Mouse (Mus musculus): ENCODE data around the gene Cyp2d11. TPM values are rescaled to one million over a fixed set of nuclear protein-coding genes. Genes with fewer than 3 reads are reported as not detected.
"Not testable (repeated sequence)": the region's sequence is repeated elsewhere in the genome, so short reads cannot be mapped to it uniquely, and the experiment has no call there.

The Cyp2d11 gene
- polyA plus RNA-seq, 1 experiment from 2014 or later: not detected

- ATAC-seq (ENCODE audit: low FRiP score, low read depth): no peak
- WGBS: 92% methylated on average over 6 of the region's 6 CpGs
- no peak within 1 kb of the TSS for H3K4me3 ChIP-seq
Observed at GRCm38 (mm10) chr15:82406981-82407380, 13.2 kb upstream of the Cyp2d11 start, which contains the start of gene Cyp2d10. Gene Cyp2d10, minus strand, starts transcription at chr15:82407195.

GRCm38 (mm10) chr15:82404163-82404562 is 10.3 kb upstream of the Cyp2d11 start:
- no peaks in the 10 kb centered on the region for H3K9me3 ChIP-seq
- no peaks in the 10 kb centered on the region for H3K4me1 ChIP-seq
- H3K36me3 ChIP-seq: no peaks in the 10 kb centered on the region
- H3K27me3 ChIP-seq: no peaks in the 10 kb centered on the region
- 86% methylated on average over 3 of the region's 3 CpGs for WGBS
- H3K4me3 ChIP-seq: no peak overlapping the region
- H3K4me2 ChIP-seq (replicated peaks): no peak overlapping the region
- no peak overlapping the region for H3K9ac ChIP-seq (replicated peaks)
- H3K27ac ChIP-seq (replicated peaks): no peak overlapping the region
- no peak for ATAC-seq (ENCODE audit: low FRiP score, low read depth)

More at GRCm38 (mm10) chr15:82406981-82407380, 13.2 kb upstream of the Cyp2d11 start, which contains the start of gene Cyp2d10:
- H3K4me2 ChIP-seq (replicated peaks): no peak within 1 kb of the TSS
- no peak within 1 kb of the TSS for H3K9ac ChIP-seq (replicated peaks)
- H3K27ac ChIP-seq (replicated peaks): no peak within 1 kb of the TSS
- no peaks in the 10 kb centered on the region for H3K9me3 ChIP-seq
- no peaks in the 10 kb centered on the region for H3K27me3 ChIP-seq
- no peaks in the 10 kb centered on the region for H3K4me1 ChIP-seq
- no peaks in the 10 kb centered on the region for H3K36me3 ChIP-seq

- H3K9ac ChIP-seq (replicated peaks): no peak overlapping the region
- H3K4me2 ChIP-seq (replicated peaks): no peak overlapping the region
- H3K9me3 ChIP-seq: no peaks in the 10 kb centered on the region
- H3K36me3 ChIP-seq: no peaks in the 10 kb centered on the region
- 93% methylated on average over 9 of the region's 9 CpGs for WGBS
- no peak overlapping the region for H3K27ac ChIP-seq (replicated peaks)
- no peak overlapping the region for H3K4me3 ChIP-seq
- H3K27me3 ChIP-seq: no peaks in the 10 kb centered on the region
- ATAC-seq (ENCODE audit: low FRiP score, low read depth): no peak
- no peaks in the 10 kb centered on the region for H3K4me1 ChIP-seq
Observed at GRCm38 (mm10) chr15:82403606-82404005, 9.8 kb upstream of the Cyp2d11 start.

- no peaks in the 10 kb centered on the region for H3K4me1 ChIP-seq
- H3K27me3 ChIP-seq: no peaks in the 10 kb centered on the region
- H3K36me3 ChIP-seq: no peaks in the 10 kb centered on the region
- H3K4me3 ChIP-seq: no peak overlapping the region
- no peak overlapping the region for H3K27ac ChIP-seq (replicated peaks)
- WGBS: 81% methylated on average over 6 of the region's 6 CpGs
- ATAC-seq (ENCODE audit: low FRiP score, low read depth): no peak
- no peak overlapping the region for H3K4me2 ChIP-seq (replicated peaks)
- H3K9me3 ChIP-seq: no peaks in the 10 kb centered on the region
- H3K9ac ChIP-seq (replicated peaks): no peak overlapping the region
Observed at GRCm38 (mm10) chr15:82402741-82403140, 8.9 kb upstream of the Cyp2d11 start.

- no peak for ATAC-seq (ENCODE audit: low FRiP score, low read depth)
- Histone ChIP-seq H3K4me3 (no peak overlapping the region), H3K4me1 (no peaks in the 10 kb centered on the region), H3K27me3 (no peaks in the 10 kb centered on the region), H3K9me3 (no peaks in the 10 kb centered on the region), H3K27ac (replicated peaks) (no peak overlapping the region), H3K36me3 (no peaks in the 10 kb centered on the region), H3K9ac (replicated peaks) (no peak overlapping the region), H3K4me2 (replicated peaks) (no peak overlapping the region)
Observed at GRCm38 (mm10) chr15:82402106-82402505, 8.3 kb upstream of the Cyp2d11 start.

GRCm38 (mm10) chr15:82401516-82401915 is 7.7 kb upstream of the Cyp2d11 start:
- Histone ChIP-seq H3K27ac (replicated peaks) (no peak overlapping the region), H3K4me2 (replicated peaks) (no peak overlapping the region), H3K9me3 (no peaks in the 10 kb centered on the region), H3K4me1 (no peaks in the 10 kb centered on the region), H3K27me3 (no peaks in the 10 kb centered on the region), H3K4me3 (no peak overlapping the region), H3K9ac (replicated peaks) (no peak overlapping the region), H3K36me3 (no peaks in the 10 kb centered on the region)
- 22% methylated on average over 2 of the region's 2 CpGs for WGBS
- ATAC-seq (ENCODE audit: low FRiP score, low read depth): no peak

GRCm38 (mm10) chr15:82395955-82396354 is 2.1 kb upstream of the Cyp2d11 start:
- not testable (repeated sequence) for ATAC-seq (ENCODE audit: low FRiP score, low read depth); H3K27ac ChIP-seq (replicated peaks); H3K27me3 ChIP-seq; H3K4me1 ChIP-seq; H3K4me2 ChIP-seq (replicated peaks); H3K36me3 ChIP-seq; H3K9ac ChIP-seq (replicated peaks); H3K9me3 ChIP-seq; H3K4me3 ChIP-seq
- 87% methylated on average over 3 of the region's 3 CpGs for WGBS

- ATAC-seq (ENCODE audit: low FRiP score, low read depth): not testable (repeated sequence)
Observed at GRCm38 (mm10) chr15:82389916-82390315, 3.9 kb downstream of the Cyp2d11 start.

GRCm38 (mm10) chr15:82385729-82386128 is 8.1 kb downstream of the Cyp2d11 start:
- H3K36me3 ChIP-seq: no peaks in the 10 kb centered on the region

More at GRCm38 (mm10) chr15:82389916-82390315, 3.9 kb downstream of the Cyp2d11 start:
- not testable (repeated sequence) for H3K4me1 ChIP-seq; H3K27ac ChIP-seq (replicated peaks); H3K4me2 ChIP-seq (replicated peaks); H3K4me3 ChIP-seq; H3K9ac ChIP-seq (replicated peaks); H3K27me3 ChIP-seq; H3K9me3 ChIP-seq; H3K36me3 ChIP-seq
- 91% methylated on average over 10 of the region's 10 CpGs for WGBS

GRCm38 (mm10) chr15:82382441-82382840 is 11.4 kb downstream of the Cyp2d11 start:
- peaks cover 13% of the 10 kb centered on the region for H3K4me1 ChIP-seq
- 87% methylated on average over 2 of the region's 2 CpGs for WGBS
- no peaks in the 10 kb centered on the region for H3K36me3 ChIP-seq
- H3K4me2 ChIP-seq (replicated peaks): no peak overlapping the region
- no peak overlapping the region for H3K27ac ChIP-seq (replicated peaks)
- no peak overlapping the region for H3K4me3 ChIP-seq
- peaks cover 13% of the 10 kb centered on the region for H3K27me3 ChIP-seq
- ATAC-seq (ENCODE audit: low FRiP score, low read depth): no peak
- H3K9me3 ChIP-seq: no peaks in the 10 kb centered on the region
- no peak overlapping the region for H3K9ac ChIP-seq (replicated peaks)

More at GRCm38 (mm10) chr15:82385729-82386128, 8.1 kb downstream of the Cyp2d11 start:
- no peak overlapping the region for H3K4me3 ChIP-seq
- WGBS: 89% methylated on average over 2 of the region's 2 CpGs
- no peaks in the 10 kb centered on the region for H3K27me3 ChIP-seq
- no peaks in the 10 kb centered on the region for H3K9me3 ChIP-seq
- no peak overlapping the region for H3K9ac ChIP-seq (replicated peaks)
- no peak overlapping the region for H3K4me2 ChIP-seq (replicated peaks)
- H3K4me1 ChIP-seq: peaks cover 2% of the 10 kb centered on the region
- no peak for ATAC-seq (ENCODE audit: low FRiP score, low read depth)
- no peak overlapping the region for H3K27ac ChIP-seq (replicated peaks)

GRCm38 (mm10) chr15:82380714-82381062 is 13.1 kb downstream of the Cyp2d11 start:
- H3K27me3 ChIP-seq: peaks cover 13% of the 10 kb centered on the region
- peaks cover 20% of the 10 kb centered on the region for H3K4me1 ChIP-seq
- no peak for ATAC-seq (ENCODE audit: low FRiP score, low read depth)
- no peaks in the 10 kb centered on the region for H3K9me3 ChIP-seq
- no peaks in the 10 kb centered on the region for H3K36me3 ChIP-seq
- H3K27ac ChIP-seq (replicated peaks): no peak overlapping the region
- H3K9ac ChIP-seq (replicated peaks): 0 out of 2 replicates have a peak overlapping the region, but pooled peaks have one; percentile 24
- peak overlapping the region; percentile 35 for H3K4me3 ChIP-seq
- WGBS: 31% methylated on average over 7 of the region's 7 CpGs
- peak overlapping the region; percentile 53 for H3K4me2 ChIP-seq (replicated peaks)

GRCm38 (mm10) chr15:82379871-82380713 is 13.7 kb downstream of the Cyp2d11 start, which contains the start of gene Cyp2d22:
Gene Cyp2d22, minus strand, starts transcription at chr15:82380260.
- Histone ChIP-seq H3K27ac (replicated peaks) (no peak within 1 kb of the TSS), H3K9ac (replicated peaks) (peak within 1 kb of the TSS; percentile 32; the same call in 1 of the 2 replicates)
- peak; percentile 70 for ATAC-seq (ENCODE audit: low FRiP score, low read depth)

More at GRCm38 (mm10) chr15:82379871-82380713, 13.7 kb downstream of the Cyp2d11 start, which contains the start of gene Cyp2d22:
- 2% methylated on average over 16 of the region's 24 CpGs for WGBS
- Histone ChIP-seq H3K4me3 (peak within 1 kb of the TSS; percentile 35), H3K9me3 (no peaks in the 10 kb centered on the region), H3K27me3 (peaks cover 13% of the 10 kb centered on the region), H3K4me2 (replicated peaks) (peak within 1 kb of the TSS; percentile 53), H3K36me3 (no peaks in the 10 kb centered on the region), H3K4me1 (peaks cover 20% of the 10 kb centered on the region)
